Mouse (Mus musculus) Patski (cell line): ENCODE measurements at regions not wholly inside any gene's neighbourhood (a gene's known extent, or its start where the extent isn't known, plus 50 kb on each side); places are given as distances from the start of the nearest gene placed in this dataset.

Source experiments
- ATAC-seq: fragments of 100-300 bp; one replicate; pipeline ENCODE4 v1.8.0; 2021
- CTCF ChIA-PET: fragments of 350-600 bp; sonication (Branson Sonifier 250); formaldehyde crosslinking; loops from one replicate; lab custom pipeline; 2022; ENCODE audit warnings: inconsistent platforms; lab: Charles Lee
- POLR2A ChIA-PET: fragments of 350-600 bp; sonication (Branson Sonifier 250); formaldehyde crosslinking; loops from one replicate; lab custom pipeline; 2022; ENCODE audit warnings: antibody characterized with exemption, inconsistent platforms; lab: Charles Lee
- DNase-seq: peaks from one replicate; pipeline ENCODE4 v3.0.0-alpha.2; 2011; ENCODE audit warnings: low read depth, low spot score
- H3K27me3 ChIP-seq: fragments of 371-371 bp; one replicate; pipeline ENCODE4 v1.5.1; 2021
- CTCF ChIP-seq: fragments of 100-300 bp; IDR thresholded peaks from one replicate; pipeline ENCODE4 v1.5.1; 2021
- in situ Hi-C: fragments of 300-500 bp; cut with MboI; formaldehyde crosslinking; loops from 3 replicates; pipeline ENCODE4 v1.11.1; 2018; ENCODE audit warnings: low pct_unique_long_range_greater_than_20kb, mixed read lengths

- ChIA-PET POLR2A (no interaction called here), CTCF (no interaction called here)
- no peak for TF ChIP-seq CTCF
- in situ Hi-C loops, result no loop called here
- no peak for ATAC-seq
- H3K27me3 ChIP-seq, result no peaks in the 10 kb centered on the region
- no peak for DNase-seq
These were observed 1199.8 kb downstream of the Mat2b start for GRCm38 (mm10) chr11:39495253-39495652.

- CTCF ChIA-PET, result no interaction called here
- POLR2A ChIA-PET, result no interaction called here
- TF ChIP-seq CTCF, result no peak
- H3K27me3 ChIP-seq, result no peaks in the 10 kb centered on the region
- no peak for DNase-seq
- in situ Hi-C loops, result no loop called here
- ATAC-seq, result no peak
These were observed 1217.9 kb downstream of the Mat2b start for GRCm38 (mm10) chr11:39477136-39477535.

GRCm38 (mm10) chr11:39453329-39453952 is 1241.6 kb downstream of the Mat2b start:
- CTCF ChIA-PET, result no interaction called here
- in situ Hi-C loops, result no loop called here
- no peak for TF ChIP-seq CTCF
- POLR2A ChIA-PET, result no interaction called here
- no peak for ATAC-seq
- DNase-seq, result no peak
- no peaks in the 10 kb centered on the region for H3K27me3 ChIP-seq

GRCm38 (mm10) chr11:39446374-39446773 is 1248.6 kb downstream of the Mat2b start:
- no peak for ATAC-seq
- in situ Hi-C loops, result no loop called here
- no peak for TF ChIP-seq CTCF
- CTCF ChIA-PET, result no interaction called here
- DNase-seq, result no peak
- no peaks in the 10 kb centered on the region for H3K27me3 ChIP-seq
- POLR2A ChIA-PET, result no interaction called here

- TF ChIP-seq CTCF, result no peak
- no peak for DNase-seq
- CTCF ChIA-PET, result no interaction called here
- POLR2A ChIA-PET, result no interaction called here
- no peak for ATAC-seq
- in situ Hi-C loops, result no loop called here
- H3K27me3 ChIP-seq, result no peaks in the 10 kb centered on the region
These were observed 1283.3 kb downstream of the Mat2b start for GRCm38 (mm10) chr11:39411691-39412090.

GRCm38 (mm10) chr11:39411182-39411581 is 1283.8 kb downstream of the Mat2b start:
- POLR2A ChIA-PET, result no interaction called here
- no peak for DNase-seq
- no peak for TF ChIP-seq CTCF
- CTCF ChIA-PET, result no interaction called here
- no peaks in the 10 kb centered on the region for H3K27me3 ChIP-seq
- in situ Hi-C loops, result no loop called here
- no peak for ATAC-seq

GRCm38 (mm10) chr11:39364827-39365226 is 1330.2 kb downstream of the Mat2b start:
- POLR2A ChIA-PET, result no interaction called here
- no peaks in the 10 kb centered on the region for H3K27me3 ChIP-seq
- TF ChIP-seq CTCF, result no peak
- CTCF ChIA-PET, result no interaction called here
- in situ Hi-C loops, result no loop called here
- DNase-seq (no peak), ATAC-seq (no peak)

- ATAC-seq (no peak), DNase-seq (no peak)
- in situ Hi-C loops, result no loop called here
- CTCF ChIA-PET, result no interaction called here
- no peak for TF ChIP-seq CTCF
- POLR2A ChIA-PET, result no interaction called here
- no peaks in the 10 kb centered on the region for H3K27me3 ChIP-seq
These were observed 1344.4 kb downstream of the Mat2b start for GRCm38 (mm10) chr11:39350616-39351015.
